Mouse (Mus musculus) embryonic facial prominence, embryonic 12.5 days (tissue): ENCODE data around the gene Tspyl2. TPM values are rescaled to one million over a fixed set of nuclear protein-coding genes. Genes with fewer than 3 reads are reported as not detected.
"Not testable (repeated sequence)": the region's sequence is repeated elsewhere in the genome, so short reads cannot be mapped to it uniquely, and the experiment has no call there.

Source experiments
- ATAC-seq: fragments of 200-750 bp; cut with Nextera tagmentation; 2 replicates; pipeline ENCODE4 v1.8.0; 2017; ENCODE audit not compliant: insufficient number of reproducible peaks, insufficient read depth, low FRiP score, low TSS enrichment
- H3K27ac ChIP-seq: fragments of 300-500 bp; sonication (generic); 2 replicates; pipeline ENCODE4 v1.5.1; 2016; ENCODE audit warnings: mild to moderate bottlenecking
- H3K27me3 ChIP-seq: fragments of 300-500 bp; sonication (generic); 2 replicates; pipeline ENCODE4 v1.6.1; 2016; ENCODE audit warnings: mild to moderate bottlenecking, moderate library complexity
- H3K36me3 ChIP-seq: fragments of 300-500 bp; sonication (generic); 2 replicates; pipeline ENCODE4 v1.6.1; 2016; ENCODE audit warnings: mild to moderate bottlenecking
- H3K4me1 ChIP-seq: fragments of 300-500 bp; sonication (generic); 2 replicates; pipeline ENCODE4 v1.6.1; 2016
- H3K4me2 ChIP-seq: fragments of 300-500 bp; sonication (generic); replicated peaks from 2 replicates; pipeline ENCODE4 v1.6.1; 2016; ENCODE audit warnings: mild to moderate bottlenecking, moderate library complexity
- H3K4me3 ChIP-seq: fragments of 300-500 bp; sonication (generic); 2 replicates; pipeline ENCODE4 v1.5.1; 2016; ENCODE audit warnings: mild to moderate bottlenecking
- H3K9ac ChIP-seq: fragments of 300-500 bp; sonication (generic); 2 replicates; pipeline ENCODE4 v1.6.1; 2016; ENCODE audit warnings: mild to moderate bottlenecking, moderate library complexity
- H3K9me3 ChIP-seq: fragments of 300-500 bp; sonication (generic); 2 replicates; pipeline ENCODE4 v1.6.1; 2016; ENCODE audit warnings: mild to moderate bottlenecking, moderate library complexity
- WGBS: fragments of 180-500 bp; shearing (Covaris S2); methylation state at CpG from one replicate; pipeline ENCODE4 v1.1.7; 2016; 5-methylcytosine and 5-hydroxymethylcytosine counted together
- polyA plus RNA-seq: library from polyadenylated mRNA; unstranded; fragments of >200 nt; fragmentation: Nextera tagmentation; extraction: Ambion mirVana; gene quantifications from 2 replicates; pipeline ENCODE4 v1.2.1, GENCODE M21; 2016

Gene Tspyl2
- polyA plus RNA-seq, 1 experiment from 2014 or later = 42.4 TPM

GRCm38 (mm10) chrX:152329400-152329799, 12.8 kb downstream of the Tspyl2 start:
- H3K9me3 ChIP-seq, H3K4me1 ChIP-seq, H3K4me3 ChIP-seq, H3K4me2 ChIP-seq, ATAC-seq, H3K9ac ChIP-seq, H3K27ac ChIP-seq, H3K36me3 ChIP-seq: not testable (repeated sequence)
- H3K27me3 ChIP-seq = peaks cover 13% of the 10 kb centered on the region

DNA sequence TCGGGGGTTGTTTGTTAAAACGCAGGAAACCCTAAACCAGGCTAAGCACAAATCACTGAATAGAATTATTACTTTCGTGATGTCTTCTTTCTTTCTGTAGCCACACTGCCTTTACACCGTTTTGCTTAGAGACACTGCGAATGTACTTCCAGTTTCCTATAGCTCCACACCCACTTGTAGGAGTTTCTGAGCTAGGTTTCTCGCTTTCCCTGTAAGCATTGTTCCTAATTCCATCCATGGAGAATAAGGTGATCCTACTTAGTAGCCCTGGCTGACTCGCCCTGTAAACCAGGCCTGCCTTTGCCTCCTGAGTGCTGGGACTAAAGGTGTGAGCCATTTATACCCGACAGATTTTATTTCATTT, 14.6 kb downstream of the Tspyl2 start:
- Histone ChIP-seq H3K27me3 (peaks cover 13% of the 10 kb centered on the region), H3K27ac (peak overlapping the region; percentile 30; the same call in 1 of the 2 replicates), H3K4me2 (peak overlapping the region; percentile 41), H3K9ac (no peak overlapping the region), H3K9me3 (no peaks in the 10 kb centered on the region), H3K36me3 (no peaks in the 10 kb centered on the region), H3K4me1 (peaks cover 3% of the 10 kb centered on the region; the same call in 1 of the 2 replicates), H3K4me3 (peak overlapping the region; percentile 50)
- ATAC-seq = no peak
- WGBS = 24% methylated on average over 8 of the region's 8 CpGs

DNA sequence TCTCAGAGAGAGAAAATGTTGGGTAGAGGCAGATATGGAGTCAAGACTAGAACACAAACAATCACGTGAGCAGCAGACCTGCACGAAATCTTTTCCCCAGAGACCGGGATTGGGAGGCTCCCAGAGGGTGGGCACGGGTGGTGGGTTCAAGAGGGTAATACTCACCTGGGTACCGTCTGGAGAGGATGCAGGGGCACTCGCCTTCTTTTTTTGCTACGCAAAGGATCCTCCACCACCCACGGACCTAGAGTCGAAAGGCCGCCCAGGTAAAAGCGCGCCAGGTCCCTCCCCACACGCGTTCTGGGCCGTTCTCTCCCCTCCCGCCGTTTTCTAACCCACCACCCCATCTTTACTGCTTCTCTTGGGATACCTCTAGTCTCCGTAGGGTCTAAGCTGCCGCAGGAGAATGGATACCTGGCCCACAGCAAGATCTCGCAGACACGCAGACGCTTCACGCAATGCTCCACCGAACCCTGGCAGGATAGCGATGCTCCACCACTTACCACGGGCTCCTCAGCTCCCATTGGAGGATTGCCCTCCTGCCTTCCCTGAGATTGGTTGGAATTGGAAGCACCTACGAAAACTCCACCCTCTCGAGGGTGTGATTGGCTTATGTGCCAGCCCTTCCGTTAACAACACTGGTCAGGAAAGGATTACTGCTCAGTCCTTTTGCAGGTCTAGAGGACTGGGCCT, 15.1 kb downstream of the Tspyl2 start, which contains the start of gene Kantr:
Gene Kantr, minus strand, starts transcription at position 500 of the 693 bp plus-strand sequence.
- H3K36me3 ChIP-seq = no peaks in the 10 kb centered on the region
- peak within 1 kb of the TSS; percentile 63 for H3K9ac ChIP-seq
- 16% methylated on average over 29 of the region's 29 CpGs for WGBS
- H3K4me1 ChIP-seq = peaks cover 3% of the 10 kb centered on the region; the same call in 1 of the 2 replicates
- H3K4me2 ChIP-seq = peak within 1 kb of the TSS; percentile 52
- H3K27ac ChIP-seq = peak within 1 kb of the TSS; percentile 30; the same call in 1 of the 2 replicates
- no peaks in the 10 kb centered on the region for H3K9me3 ChIP-seq
- H3K4me3 ChIP-seq = peak within 1 kb of the TSS; percentile 50
- peaks cover 13% of the 10 kb centered on the region for H3K27me3 ChIP-seq
- peak; percentile 98 for ATAC-seq

DNA sequence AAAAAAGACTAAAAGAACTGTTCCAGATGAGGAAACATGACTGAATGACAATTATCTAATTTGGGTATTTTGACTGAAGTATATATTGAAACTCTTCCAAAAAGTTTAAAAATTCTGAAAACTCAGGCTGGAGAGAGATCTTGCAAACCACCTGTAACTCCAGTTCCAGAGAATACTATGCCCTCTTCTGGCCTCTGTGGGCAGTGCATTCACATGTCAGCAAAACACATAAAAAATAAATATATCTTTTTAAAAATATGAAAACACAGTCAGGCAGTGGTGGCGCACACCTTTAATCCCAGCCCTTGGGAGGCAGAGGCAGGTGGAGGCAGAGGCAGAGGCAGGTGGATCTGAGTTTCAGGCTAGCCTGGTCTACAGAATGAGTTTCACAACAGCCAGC, 18.6 kb downstream of the Tspyl2 start:
- WGBS = 100% methylated on average over 1 of the region's 1 CpGs
- Histone ChIP-seq H3K9me3 (no peaks in the 10 kb centered on the region), H3K27me3 (peaks cover 11% of the 10 kb centered on the region), H3K4me2 (no peak overlapping the region), H3K27ac (no peak overlapping the region), H3K4me3 (no peak overlapping the region), H3K9ac (no peak overlapping the region), H3K4me1 (peaks cover 3% of the 10 kb centered on the region; the same call in 1 of the 2 replicates), H3K36me3 (no peaks in the 10 kb centered on the region)
- ATAC-seq = no peak

DNA sequence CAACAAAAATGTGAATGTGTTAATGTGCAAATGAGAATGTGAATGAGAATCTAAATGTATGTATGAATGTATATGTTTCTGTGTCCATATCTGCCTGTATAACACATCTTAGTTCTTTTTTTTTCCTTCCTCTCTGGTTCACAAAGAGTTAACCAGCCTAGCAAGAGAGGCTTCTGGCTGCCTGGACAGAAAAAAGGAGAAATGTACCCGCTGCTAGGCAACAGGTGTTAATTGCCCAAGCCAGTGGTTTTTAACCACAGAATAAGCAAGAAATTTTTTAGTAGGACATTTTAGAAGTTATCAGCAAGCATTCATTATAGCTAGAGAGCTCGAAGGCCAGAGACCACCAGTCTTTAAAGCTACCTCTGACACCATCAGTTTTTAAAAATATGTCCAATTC, 19.4 kb downstream of the Tspyl2 start:
- Histone ChIP-seq H3K9ac (no peak overlapping the region), H3K4me1 (peaks cover 3% of the 10 kb centered on the region; the same call in 1 of the 2 replicates), H3K4me2 (no peak overlapping the region), H3K4me3 (no peak overlapping the region), H3K27ac (no peak overlapping the region), H3K9me3 (no peaks in the 10 kb centered on the region), H3K27me3 (peaks cover 10% of the 10 kb centered on the region), H3K36me3 (no peaks in the 10 kb centered on the region)
- ATAC-seq = no peak
- 39% methylated on average over 2 of the region's 2 CpGs for WGBS

GRCm38 (mm10) chrX:152320535-152320934, 21.7 kb downstream of the Tspyl2 start:
- Histone ChIP-seq H3K9me3 (no peaks in the 10 kb centered on the region), H3K4me2 (no peak overlapping the region), H3K27ac (no peak overlapping the region), H3K4me1 (no peaks in the 10 kb centered on the region), H3K4me3 (no peak overlapping the region), H3K9ac (no peak overlapping the region), H3K27me3 (0 out of 2 replicates have a peak, but pooled peaks cover 3% of the 10 kb centered on the region), H3K36me3 (no peaks in the 10 kb centered on the region)
- whole genome bisulfite sequencing = 82% methylated on average over 4 of the region's 4 CpGs
- no peak for ATAC-seq

- Histone ChIP-seq H3K27ac (no peak overlapping the region), H3K4me1 (no peaks in the 10 kb centered on the region), H3K9ac (no peak overlapping the region), H3K27me3 (no peaks in the 10 kb centered on the region), H3K4me2 (no peak overlapping the region), H3K9me3 (no peaks in the 10 kb centered on the region), H3K4me3 (no peak overlapping the region), H3K36me3 (no peaks in the 10 kb centered on the region)
- 68% methylated on average over 2 of the region's 2 CpGs for WGBS
- no peak for ATAC-seq
Observed at GRCm38 (mm10) chrX:152307942-152308341, 34.3 kb downstream of the Tspyl2 start.

DNA sequence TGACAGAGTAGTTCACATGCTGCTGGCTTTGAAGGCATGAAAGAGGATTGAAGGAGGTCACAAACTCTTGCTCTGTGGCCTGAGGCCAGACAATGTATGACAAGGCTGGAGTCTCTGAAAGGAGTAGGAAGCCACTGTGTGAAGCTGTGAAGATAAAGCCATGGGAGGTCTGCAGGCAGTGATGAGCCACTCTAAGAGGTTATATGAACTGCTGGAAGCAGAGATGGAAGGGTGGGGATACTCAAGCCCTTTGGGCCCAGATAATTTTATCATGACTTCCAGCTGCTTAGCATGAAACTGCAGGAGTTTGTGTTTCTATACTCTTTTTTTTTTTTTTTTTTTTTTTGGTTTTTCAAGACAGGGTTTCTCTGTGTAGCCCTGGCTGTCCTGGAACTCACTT, 34.9 kb downstream of the Tspyl2 start:
- Histone ChIP-seq H3K4me2 (no peak overlapping the region), H3K27ac (no peak overlapping the region), H3K4me3 (no peak overlapping the region), H3K27me3 (no peaks in the 10 kb centered on the region), H3K9ac (no peak overlapping the region), H3K4me1 (no peaks in the 10 kb centered on the region), H3K36me3 (no peaks in the 10 kb centered on the region), H3K9me3 (no peaks in the 10 kb centered on the region)
- no peak for ATAC-seq

GRCm38 (mm10) chrX:152306224-152306623, 36.0 kb downstream of the Tspyl2 start:
- 71% methylated on average over 2 of the region's 2 CpGs for WGBS
- Histone ChIP-seq H3K27me3 (no peaks in the 10 kb centered on the region), H3K9me3 (no peaks in the 10 kb centered on the region), H3K4me2 (no peak overlapping the region), H3K36me3 (no peaks in the 10 kb centered on the region), H3K4me3 (no peak overlapping the region), H3K4me1 (no peaks in the 10 kb centered on the region), H3K27ac (no peak overlapping the region), H3K9ac (no peak overlapping the region)
- no peak for ATAC-seq

DNA sequence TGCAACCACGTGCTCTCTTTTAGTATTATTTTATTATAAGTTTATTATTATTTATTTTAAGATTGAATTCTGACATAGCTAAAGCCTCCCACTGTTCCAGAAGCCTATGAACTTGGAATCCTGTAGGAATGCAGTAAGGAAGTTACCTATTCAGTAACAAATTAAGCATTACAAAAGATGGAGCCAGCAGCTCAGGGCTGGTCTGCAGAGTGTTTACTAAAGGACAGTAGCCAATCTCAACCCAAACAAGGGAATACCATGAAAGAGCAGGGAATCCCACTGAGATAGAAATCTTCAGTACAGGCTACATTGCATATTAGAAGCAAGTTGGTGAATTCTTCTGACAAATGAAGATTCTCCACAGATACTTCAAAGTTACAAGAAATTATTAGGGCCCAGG, 55.2 kb downstream of the Tspyl2 start:
- H3K4me2 ChIP-seq, H3K9me3 ChIP-seq, ATAC-seq, H3K27ac ChIP-seq, H3K9ac ChIP-seq, H3K27me3 ChIP-seq, H3K4me1 ChIP-seq, H3K36me3 ChIP-seq, H3K4me3 ChIP-seq: not testable (repeated sequence)
- WGBS = 57% methylated on average over 1 of the region's 1 CpGs
